8 mouse cellular contexts compared by ENCODE assay signal in the genomic region with DNA sequence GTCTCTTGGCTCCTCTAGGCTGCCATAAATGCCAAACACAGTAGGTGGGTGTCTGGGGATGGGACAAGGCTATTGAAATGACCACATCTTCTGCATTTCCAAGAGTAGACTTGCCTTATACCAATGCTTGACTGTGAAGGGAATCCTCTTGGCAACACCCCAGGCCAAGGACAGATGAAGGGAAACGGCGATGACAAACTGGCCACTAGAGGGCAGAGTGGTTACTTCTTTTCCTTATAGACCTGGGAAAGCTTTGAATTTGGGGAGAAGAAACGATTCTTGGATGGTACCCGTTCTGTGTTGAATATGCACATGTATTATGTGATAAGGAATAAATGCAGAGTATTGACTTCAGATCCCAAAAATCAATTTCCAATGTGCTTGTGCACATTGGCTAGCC. TPM values are rescaled to one million over a fixed set of nuclear protein-coding genes. Genes with fewer than 3 reads are reported as not detected.
DNase-seq lines count a peak whose midpoint lies in the region; ATAC-seq and TF ChIP-seq lines count a peak whose summit lies in the region.

No protein-coding gene starts in this region.

- H3K27me3 ChIP-seq in hindbrain, embryonic 14.5 days (ENCODE audit: control insufficient read depth, insufficient read depth, low read length), result no peaks in the 10 kb centered on the region
- H3K27me3 ChIP-seq in hindbrain, embryonic 13.5 days, result no peaks in the 10 kb centered on the region
- H3K27me3 ChIP-seq in embryonic facial prominence, embryonic 14.5 days (replicated peaks; ENCODE audit: control insufficient read depth, insufficient read depth, low read length), result no peaks in the 10 kb centered on the region

- intact Hi-C loops in left cerebral cortex, adult 2 months (cut with DNase I), result loop anchor here (1.0 to 2.0 kb wide), 4 partner anchors 118 to 555 kb away; no protein-coding TSS in a partner anchor

- no peak overlapping the region for H3K4me3 ChIP-seq in hindbrain, embryonic 14.5 days (replicated peaks; ENCODE audit: low read length)
- no peak overlapping the region for H3K4me3 ChIP-seq in hindbrain, embryonic 13.5 days
- no peak overlapping the region for H3K4me3 ChIP-seq in embryonic facial prominence, embryonic 14.5 days (ENCODE audit: low read depth, low read length)
- H3K4me3 ChIP-seq in left cerebral cortex, adult 2 months, result no peak overlapping the region

- ATAC-seq in hindbrain, embryonic 14.5 days (ENCODE audit: low FRiP score), result no peak
- no peak for ATAC-seq in hindbrain, embryonic 13.5 days (ENCODE audit: low FRiP score)
- ATAC-seq in embryonic facial prominence, embryonic 14.5 days (ENCODE audit: low read depth), result 0 out of 2 replicates have a peak, but pooled peaks have one; percentile 9

- peak; percentile 93 for DNase-seq in hindbrain, embryonic 14.5 days (ENCODE audit: low spot score)
- DNase-seq in adrenal gland, postnatal 4 days (ENCODE audit: low spot score in 2 of 2), result peak; percentile 22 to 44
- DNase-seq in embryonic facial prominence, embryonic 14.5 days (ENCODE audit: low spot score), result peak; percentile 83
- DNase-seq in heart, postnatal 4 days, result peak; percentile 79
- peak; percentile 74 to 77 for DNase-seq in left cerebral cortex, adult 2 months (ENCODE audit: extremely low spot score in 1 of 2, low spot score in 2 of 2)
- DNase-seq in naive thymus-derived CD4-positive, alpha-beta T cell, adult 2 months (ENCODE audit: low read depth), result peak; percentile 65
- peak; percentile 86 for DNase-seq in testis, postnatal 10 days (ENCODE audit: low spot score)

- no peaks in the 10 kb centered on the region for H3K36me3 ChIP-seq in hindbrain, embryonic 14.5 days (replicated peaks; ENCODE audit: control insufficient read depth, insufficient read depth)
- no peaks in the 10 kb centered on the region for H3K36me3 ChIP-seq in hindbrain, embryonic 13.5 days
- H3K36me3 ChIP-seq in embryonic facial prominence, embryonic 14.5 days (ENCODE audit: control insufficient read depth, insufficient read depth, low read length), result no peaks in the 10 kb centered on the region

- WGBS in hindbrain, embryonic 14.5 days, result 9% methylated on average over 4 of the region's 4 CpGs
- 8% methylated on average over 4 of the region's 4 CpGs for WGBS in hindbrain, embryonic 13.5 days
- WGBS in embryonic facial prominence, embryonic 14.5 days, result 1% methylated on average over 4 of the region's 4 CpGs

- TF ChIP-seq CTCF in left cerebral cortex, adult 2 months (IDR thresholded peaks at IDR 0.05), result peak; percentile 86

- no peak overlapping the region for H3K4me2 ChIP-seq in hindbrain, embryonic 14.5 days (replicated peaks)
- H3K4me2 ChIP-seq in hindbrain, embryonic 13.5 days, result no peak overlapping the region
- H3K4me2 ChIP-seq in embryonic facial prominence, embryonic 14.5 days (ENCODE audit: low read depth, low read length), result no peak overlapping the region

- no peaks in the 10 kb centered on the region for H3K9me3 ChIP-seq in hindbrain, embryonic 14.5 days (ENCODE audit: control insufficient read depth, low read length)
- no peaks in the 10 kb centered on the region for H3K9me3 ChIP-seq in hindbrain, embryonic 13.5 days
- H3K9me3 ChIP-seq in embryonic facial prominence, embryonic 14.5 days (ENCODE audit: control insufficient read depth, low read length), result no peaks in the 10 kb centered on the region

- 0 out of 2 replicates have a peak, but pooled peaks cover 3% of the 10 kb centered on the region for H3K4me1 ChIP-seq in hindbrain, embryonic 14.5 days (replicated peaks; ENCODE audit: control insufficient read depth, insufficient read depth, low read length)
- H3K4me1 ChIP-seq in hindbrain, embryonic 13.5 days (replicated peaks), result 0 out of 2 replicates have a peak, but pooled peaks cover 8% of the 10 kb centered on the region
- H3K4me1 ChIP-seq in embryonic facial prominence, embryonic 14.5 days (ENCODE audit: control insufficient read depth, insufficient read depth, low read length), result no peaks in the 10 kb centered on the region

- no peak overlapping the region for H3K9ac ChIP-seq in hindbrain, embryonic 14.5 days
- no peak overlapping the region for H3K9ac ChIP-seq in hindbrain, embryonic 13.5 days
- H3K9ac ChIP-seq in embryonic facial prominence, embryonic 14.5 days (ENCODE audit: low read depth, low read length), result no peak overlapping the region

- no peak overlapping the region for H3K27ac ChIP-seq in hindbrain, embryonic 14.5 days
- H3K27ac ChIP-seq in hindbrain, embryonic 13.5 days, result no peak overlapping the region
- no peak overlapping the region for H3K27ac ChIP-seq in embryonic facial prominence, embryonic 14.5 days (replicated peaks; ENCODE audit: low read depth, low read length)
- H3K27ac ChIP-seq in left cerebral cortex, adult 2 months, result no peak overlapping the region

RNA-seq across cellular contexts. Expression of a gene that starts 50.8 kb away (rescaled TPM):
- polyA plus RNA-seq in hindbrain, embryonic 14.5 days (2014; fragmentation: Nextera tagmentation; extraction: Ambion mirVana), result 7.1 and 8.7 TPM in 2 replicates
- 4.7 and 5.8 TPM in 2 replicates for polyA plus RNA-seq in hindbrain, embryonic 13.5 days (2015; fragmentation: Nextera tagmentation; extraction: Ambion mirVana)
- 1 to 10 TPM; 2.0 to 2.5 TPM for total RNA-seq in adrenal gland, postnatal 4 days (2021)
- polyA plus RNA-seq in embryonic facial prominence, embryonic 14.5 days (2014; fragmentation: Nextera tagmentation; extraction: Ambion mirVana), result 0.95 and 1.2 TPM in 2 replicates
- under 1 TPM; 0.10 to 0.11 TPM for total RNA-seq in heart, postnatal 4 days (2021)
- 10 to 100 TPM; 11.5 to 15.2 TPM for total RNA-seq in left cerebral cortex, adult 2 months (2021)

Comparison
In these comparisons a context has a peak if more than half of its experiments do, and no peak if none do; other contexts are left out.
1. DNase-seq: peak in every context shown above with its lines; median percentile 93 in hindbrain, embryonic 14.5 days; 86 in testis, postnatal 10 days; 83 in embryonic facial prominence, embryonic 14.5 days; 79 in heart, postnatal 4 days; 76 in left cerebral cortex, adult 2 months; 65 in naive thymus-derived CD4-positive, alpha-beta T cell, adult 2 months; 33 in adrenal gland, postnatal 4 days.